Mouse (Mus musculus): ENCODE results near the gene Agpat3.

DNA sequence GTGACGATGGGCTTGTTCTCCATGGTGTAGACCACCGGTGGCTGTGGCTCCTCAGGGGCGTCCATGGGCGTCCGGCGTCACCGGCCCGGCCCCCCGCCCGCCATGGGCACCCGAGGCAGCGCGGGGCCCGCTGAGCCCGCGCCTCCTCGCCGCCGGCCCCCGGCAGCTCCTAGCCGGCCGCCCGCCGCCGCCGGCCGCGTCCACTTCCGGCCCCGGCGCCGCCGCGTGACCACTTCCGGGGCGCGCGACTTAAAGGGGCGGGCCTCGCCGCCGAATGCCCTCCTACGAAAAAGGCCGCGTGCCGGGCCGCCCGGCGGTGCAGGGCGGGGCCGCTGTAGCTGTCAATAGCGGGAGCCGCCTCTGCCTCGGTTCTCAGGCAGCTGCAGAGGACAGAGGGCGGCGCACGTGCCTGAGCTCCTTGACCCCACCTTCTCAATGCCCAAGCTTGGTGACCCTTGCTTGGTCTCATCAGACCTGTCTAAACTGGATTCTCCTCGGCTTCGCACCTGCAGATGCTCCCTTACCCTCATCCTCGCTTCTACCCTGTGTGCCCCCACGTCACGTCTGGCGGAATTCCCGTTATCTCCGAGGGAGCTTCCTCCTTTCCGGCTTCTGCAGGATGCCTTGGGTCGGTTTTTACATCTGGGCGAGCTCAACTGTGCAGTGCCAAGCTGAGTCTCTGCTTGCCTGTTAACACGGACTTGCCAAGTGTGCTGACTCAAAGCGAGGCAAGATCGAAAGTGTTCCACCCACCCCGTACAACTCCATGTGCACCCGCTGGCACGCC lies 107.7 kb downstream of the Agpat3 start, which contains the start of gene Trappc10:
- no peak for TF ChIP-seq CTCF (IDR thresholded peaks at IDR 0.05; ENCODE audit: low read depth)
- no peak for TF ChIP-seq EP300 (IDR thresholded peaks at IDR 0.05; ENCODE audit: low read depth)
